Mouse (Mus musculus) intestine, postnatal 0 days (tissue): ENCODE data around the gene Kcnma1. TPM values are rescaled to one million over a fixed set of nuclear protein-coding genes. Genes with fewer than 3 reads are reported as not detected.

ENCODE experiments used
- ATAC-seq: fragments of 200-750 bp; cut with Nextera tagmentation; 2 replicates; pipeline ENCODE4 v1.8.0; 2017; ENCODE audit warnings: mild to moderate bottlenecking, moderate TSS enrichment, moderate library complexity
- H3K27ac ChIP-seq: fragments of 300-500 bp; sonication (generic); 2 replicates; pipeline ENCODE4 v1.5.1; 2014; ENCODE audit warnings: mild to moderate bottlenecking, low read depth, low read length, moderate library complexity
- H3K27me3 ChIP-seq: fragments of 300-500 bp; sonication (generic); replicated peaks from 2 replicates; pipeline ENCODE4 v1.6.1; 2014; ENCODE audit warnings: low read length, mixed read lengths; ENCODE audit not compliant: control insufficient read depth, insufficient read depth
- H3K36me3 ChIP-seq: fragments of 300-500 bp; sonication (generic); 2 replicates; pipeline ENCODE4 v1.6.1; 2014; ENCODE audit warnings: mild to moderate bottlenecking, moderate library complexity; ENCODE audit not compliant: control insufficient read depth, insufficient read depth
- H3K4me1 ChIP-seq: fragments of 300-500 bp; sonication (generic); replicated peaks from 2 replicates; pipeline ENCODE4 v1.6.1; 2014; ENCODE audit warnings: antibody characterized with exemption, low read length, mixed read lengths; ENCODE audit not compliant: control insufficient read depth, insufficient read depth
- H3K4me2 ChIP-seq: fragments of 300-500 bp; sonication (generic); replicated peaks from 2 replicates; pipeline ENCODE4 v1.6.1; 2014; ENCODE audit warnings: low read depth, mild to moderate bottlenecking, moderate library complexity
- H3K4me3 ChIP-seq: fragments of 300-500 bp; sonication (generic); 2 replicates; pipeline ENCODE4 v1.5.1; 2014; ENCODE audit warnings: low read depth, low read length
- H3K9ac ChIP-seq: fragments of 300-500 bp; sonication (generic); 2 replicates; pipeline ENCODE4 v1.6.1; 2014; ENCODE audit warnings: mild to moderate bottlenecking, low read depth, low read length
- H3K9me3 ChIP-seq: fragments of 300-500 bp; sonication (generic); 2 replicates; pipeline ENCODE4 v1.6.1; 2016; ENCODE audit warnings: mixed run types; ENCODE audit not compliant: control insufficient read depth
- CTCF ChIP-seq: sonication (generic); IDR thresholded peaks from 2 replicates; pipeline ENCODE4 v1.5.1; 2016; ENCODE audit warnings: low read depth, mild to moderate bottlenecking, control low read depth, antibody characterized with exemption, moderate library complexity
- WGBS: fragments of 180-500 bp; shearing (Covaris S2); extraction: QIAGEN DNeasy Blood & Tissue Kit; methylation state at CpG from one replicate; pipeline ENCODE4 v1.1.7; 2014; 5-methylcytosine and 5-hydroxymethylcytosine counted together
- polyA plus RNA-seq: library from polyadenylated mRNA; unstranded; fragments of >200 nt; fragmentation: Nextera tagmentation; extraction: Ambion mirVana; gene quantifications from 2 replicates; pipeline ENCODE4 v1.2.1, GENCODE M21; 2015

The Kcnma1 gene
- polyA plus RNA-seq, 1 experiment from 2014 or later = 6.7 TPM

DNA sequence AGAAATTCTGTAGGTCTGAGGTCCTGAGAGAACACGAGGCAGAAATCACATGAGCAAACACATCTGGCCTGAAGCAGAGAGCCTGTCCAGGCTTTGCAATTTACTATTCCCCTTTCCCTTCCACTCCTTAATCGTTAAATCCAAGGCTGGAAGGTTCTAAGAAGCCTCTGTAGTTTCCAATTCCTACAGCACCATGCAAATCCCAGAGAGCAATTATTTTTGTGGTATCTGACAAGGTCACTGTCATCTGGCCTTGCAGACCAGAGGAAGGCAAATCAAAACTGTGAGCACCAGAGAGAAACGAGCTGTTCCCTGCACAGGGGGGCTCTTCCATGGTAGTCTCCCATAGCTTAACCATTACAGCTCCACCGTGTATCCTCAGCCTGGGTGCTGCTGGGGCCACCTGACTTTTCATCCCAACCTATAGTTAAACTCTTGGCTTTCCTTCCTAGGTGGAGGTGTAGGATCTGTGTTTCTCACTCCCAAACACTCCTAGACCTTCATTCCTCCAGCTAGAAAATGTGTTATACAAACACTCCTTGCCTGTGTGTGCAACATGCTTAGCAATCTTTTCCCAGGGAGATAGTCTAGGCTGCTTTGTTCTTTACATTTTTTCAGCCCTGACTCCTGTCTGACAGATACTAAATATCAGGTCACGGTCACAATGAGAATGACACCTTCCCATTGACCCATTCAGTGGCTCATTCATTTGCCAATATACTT is 461.9 kb downstream of the Kcnma1 start:
- ATAC-seq = no peak
- Histone ChIP-seq H3K9me3 (no peaks in the 10 kb centered on the region), H3K36me3 (no peaks in the 10 kb centered on the region), H3K27me3 (no peaks in the 10 kb centered on the region), H3K4me1 (no peaks in the 10 kb centered on the region), H3K4me2 (no peak overlapping the region), H3K9ac (no peak overlapping the region), H3K4me3 (no peak overlapping the region), H3K27ac (no peak overlapping the region)
- TF ChIP-seq CTCF = no peak
- WGBS = 31% methylated on average over 5 of the region's 5 CpGs

DNA sequence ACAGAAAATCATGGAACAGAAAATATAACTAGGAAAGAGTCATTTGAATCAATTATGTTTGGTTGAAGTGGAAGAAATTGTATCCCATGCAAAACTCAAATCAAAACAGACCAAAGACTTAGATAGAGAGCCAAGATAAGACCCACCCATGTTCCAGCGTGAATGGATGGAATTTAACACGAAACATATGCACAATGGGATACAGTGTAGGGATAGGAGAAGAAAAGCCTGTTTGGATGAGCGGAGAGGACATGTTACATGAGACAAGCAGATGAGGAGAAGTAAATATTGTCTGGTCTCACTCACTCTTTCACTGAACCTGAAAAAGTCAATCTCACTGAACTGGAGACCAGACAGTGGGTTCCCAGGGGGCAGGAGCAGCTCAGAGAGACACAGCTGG is 463.8 kb downstream of the Kcnma1 start:
- ATAC-seq = no peak
- H3K4me1 ChIP-seq = no peaks in the 10 kb centered on the region
- no peak for TF ChIP-seq CTCF
- no peaks in the 10 kb centered on the region for H3K27me3 ChIP-seq
- WGBS = 80% methylated on average over 3 of the region's 3 CpGs
- no peak overlapping the region for H3K4me3 ChIP-seq
- no peaks in the 10 kb centered on the region for H3K9me3 ChIP-seq
- no peak overlapping the region for H3K27ac ChIP-seq
- H3K4me2 ChIP-seq = no peak overlapping the region
- H3K9ac ChIP-seq = no peak overlapping the region
- H3K36me3 ChIP-seq = no peaks in the 10 kb centered on the region

DNA sequence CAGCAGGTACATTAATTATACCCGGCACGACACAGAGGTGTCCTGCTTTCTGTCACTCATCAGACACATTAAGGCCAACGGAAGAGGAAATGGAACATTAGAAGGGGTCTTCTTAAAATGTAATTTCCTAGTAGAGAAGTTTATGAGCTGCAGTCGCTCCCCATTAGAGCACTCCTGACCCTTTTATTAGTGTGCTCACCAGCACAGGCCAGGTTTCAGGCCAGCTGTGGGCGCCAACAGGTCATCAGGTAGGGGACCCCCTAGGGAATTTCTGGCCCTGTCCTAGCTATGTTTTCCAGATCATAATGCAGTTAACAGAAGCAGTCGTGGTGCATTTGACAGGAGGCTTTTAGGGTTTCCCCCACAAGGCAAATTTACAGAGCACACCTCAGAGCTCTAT is 472.2 kb downstream of the Kcnma1 start:
- Histone ChIP-seq H3K36me3 (no peaks in the 10 kb centered on the region), H3K27me3 (no peaks in the 10 kb centered on the region), H3K9ac (no peak overlapping the region), H3K9me3 (no peaks in the 10 kb centered on the region), H3K4me3 (no peak overlapping the region), H3K4me2 (no peak overlapping the region), H3K27ac (no peak overlapping the region), H3K4me1 (no peaks in the 10 kb centered on the region)
- 74% methylated on average over 6 of the region's 6 CpGs for WGBS
- no peak for ATAC-seq
- TF ChIP-seq CTCF = no peak

DNA sequence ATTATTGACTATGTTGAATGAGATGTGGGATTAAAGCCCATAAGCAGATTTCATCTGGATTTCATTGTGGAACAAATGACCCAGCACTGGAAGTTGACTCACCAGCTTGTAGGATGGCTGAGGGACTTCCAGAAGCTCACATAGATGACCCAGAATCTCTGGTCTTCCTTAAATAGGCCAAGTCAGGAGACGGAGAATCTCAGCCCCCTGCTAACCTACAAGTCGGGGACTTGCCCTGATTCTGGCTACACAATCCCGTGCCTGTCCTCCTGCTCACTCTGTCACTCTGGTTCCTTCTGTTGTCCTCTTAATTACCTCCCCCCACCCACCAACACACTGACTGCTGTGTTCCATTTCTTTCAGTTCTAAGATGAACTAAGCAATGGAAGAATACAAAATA is 474.7 kb downstream of the Kcnma1 start:
- no peak overlapping the region for H3K4me2 ChIP-seq
- no peak overlapping the region for H3K9ac ChIP-seq
- WGBS = 90% methylated on average over 3 of the region's 3 CpGs
- no peaks in the 10 kb centered on the region for H3K9me3 ChIP-seq
- ATAC-seq = no peak
- no peaks in the 10 kb centered on the region for H3K4me1 ChIP-seq
- H3K36me3 ChIP-seq = no peaks in the 10 kb centered on the region
- no peak overlapping the region for H3K27ac ChIP-seq
- no peak overlapping the region for H3K4me3 ChIP-seq
- no peak for TF ChIP-seq CTCF
- no peaks in the 10 kb centered on the region for H3K27me3 ChIP-seq

DNA sequence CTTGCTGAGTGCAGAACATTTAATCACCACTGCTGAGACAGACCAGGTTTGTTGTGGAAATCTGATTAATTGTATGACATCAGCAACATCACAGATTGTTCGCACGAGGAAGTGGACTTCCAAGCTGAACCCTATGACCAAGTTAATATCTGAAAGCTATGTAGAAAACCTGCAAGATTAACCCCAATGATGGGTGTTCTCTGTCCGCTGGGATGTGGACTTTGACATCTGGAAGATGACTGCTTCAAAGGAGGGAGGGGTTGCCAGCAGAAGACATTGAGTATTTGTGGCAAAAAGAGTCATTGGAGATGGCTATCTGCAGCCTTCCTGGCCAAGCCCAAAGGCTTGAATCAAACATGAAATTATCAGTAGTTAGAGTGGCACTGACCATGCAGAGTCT is 480.9 kb downstream of the Kcnma1 start:
- H3K27ac ChIP-seq = no peak overlapping the region
- H3K4me2 ChIP-seq = no peak overlapping the region
- no peaks in the 10 kb centered on the region for H3K9me3 ChIP-seq
- H3K27me3 ChIP-seq = no peaks in the 10 kb centered on the region
- WGBS = 61% methylated on average over 3 of the region's 3 CpGs
- TF ChIP-seq CTCF = no peak
- H3K4me1 ChIP-seq = no peaks in the 10 kb centered on the region
- ATAC-seq = no peak
- no peaks in the 10 kb centered on the region for H3K36me3 ChIP-seq
- H3K4me3 ChIP-seq = no peak overlapping the region
- no peak overlapping the region for H3K9ac ChIP-seq

DNA sequence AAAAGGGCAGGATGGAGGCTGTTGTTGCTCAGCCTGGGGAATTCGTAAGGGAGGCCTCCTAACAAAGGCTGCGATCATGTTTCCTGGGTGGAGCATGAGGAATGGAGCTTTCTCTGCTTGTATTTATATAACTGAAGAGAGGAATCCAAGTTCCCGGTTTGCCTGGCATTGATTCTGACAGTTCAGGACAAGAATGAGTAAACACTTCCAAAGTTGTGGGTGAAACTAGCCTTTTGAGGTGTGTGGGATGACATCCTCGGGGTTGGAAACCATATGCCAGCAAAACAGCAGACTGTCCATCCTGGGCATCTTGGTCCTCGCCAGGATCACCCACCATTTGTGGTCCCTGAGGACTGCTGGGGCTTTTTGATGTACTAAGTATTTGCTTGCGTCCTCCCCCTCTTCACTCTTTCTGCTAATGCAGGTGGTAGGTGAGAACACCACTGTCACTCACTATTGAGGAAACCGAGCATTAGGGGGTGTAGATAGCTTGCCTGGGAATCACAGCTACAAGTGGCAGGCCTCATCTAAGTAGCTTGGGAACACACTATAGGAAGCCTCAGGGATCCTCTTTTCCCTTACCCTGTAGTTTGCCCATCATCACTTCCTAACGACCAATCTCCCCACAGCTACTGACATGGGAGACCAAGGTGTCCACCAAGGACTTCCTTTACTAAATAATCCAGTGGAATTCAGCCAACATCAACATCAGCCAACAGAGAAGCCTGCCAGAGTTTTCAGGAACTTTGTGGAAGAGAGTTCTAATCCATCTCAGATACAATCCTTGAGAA is 482.4 kb downstream of the Kcnma1 start:
- no peak overlapping the region for H3K4me3 ChIP-seq
- H3K9me3 ChIP-seq = no peaks in the 10 kb centered on the region
- no peaks in the 10 kb centered on the region for H3K27me3 ChIP-seq
- H3K27ac ChIP-seq = no peak overlapping the region
- WGBS = 59% methylated on average over 8 of the region's 8 CpGs
- no peak overlapping the region for H3K9ac ChIP-seq
- H3K36me3 ChIP-seq = no peaks in the 10 kb centered on the region
- TF ChIP-seq CTCF = no peak
- H3K4me1 ChIP-seq = no peaks in the 10 kb centered on the region
- no peak overlapping the region for H3K4me2 ChIP-seq
- ATAC-seq = no peak
